Mouse (Mus musculus): ENCODE measurements around the gene Vmn1r169.
"Not testable (repeated sequence)": the region's sequence is repeated elsewhere in the genome, so short reads cannot be mapped to it uniquely, and the experiment has no call there.

GRCm38 (mm10) chr7:23605875-23606274 lies 30.5 kb downstream of the Vmn1r169 start, which contains the start of gene Vmn1r170:
- not testable (repeated sequence) for TF ChIP-seq CTCF (IDR thresholded peaks at IDR 0.05); POLR2A (IDR thresholded peaks at IDR 0.05; ENCODE audit: insufficient read depth, low read depth, low read length); EP300 (IDR thresholded peaks at IDR 0.05; ENCODE audit: insufficient read depth, low read depth, low read length)
